Mouse (Mus musculus) urinary bladder, postnatal 4 days (tissue): Measurements from ENCODE around the gene Arfgap1.

Experiments
- DNase-seq, 2 experiments: peaks; one replicate each; pipeline ENCODE4 v3.0.0; 2021 to 2022; ENCODE audit warnings: low spot score in 2 of 2

The Arfgap1 gene

DNA sequence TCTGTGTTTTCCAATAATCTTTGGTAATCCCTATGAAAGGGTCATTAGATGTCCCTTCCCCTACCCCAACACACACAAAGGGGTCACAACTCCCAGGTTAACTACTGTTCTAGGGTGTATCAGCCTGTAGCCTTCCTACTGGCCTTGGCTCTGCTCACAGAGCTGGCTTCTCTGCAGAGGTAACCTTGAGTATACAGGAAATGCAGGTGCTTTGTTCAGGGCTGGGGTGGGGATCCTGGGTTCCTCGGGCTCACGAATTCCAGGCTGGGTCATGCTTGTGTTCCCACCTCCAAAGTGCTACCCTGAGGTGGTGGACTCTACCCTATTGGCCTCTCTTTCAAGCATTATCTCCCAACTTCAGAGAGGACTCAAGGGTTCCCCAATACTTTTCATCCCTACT, 18.6 kb downstream of the Arfgap1 start:
- DNase-seq: no peak

- no peak for DNase-seq
Measured at GRCm38 (mm10) chr2:180986449-180986848, 19.4 kb downstream of the Arfgap1 start, which contains the start of gene Col20a1. TSS of gene Col20a1 (plus strand) at chr2:180986535.

GRCm38 (mm10) chr2:180987001-180987400, 20.0 kb downstream of the Arfgap1 start:
- DNase-seq: no peak

DNA sequence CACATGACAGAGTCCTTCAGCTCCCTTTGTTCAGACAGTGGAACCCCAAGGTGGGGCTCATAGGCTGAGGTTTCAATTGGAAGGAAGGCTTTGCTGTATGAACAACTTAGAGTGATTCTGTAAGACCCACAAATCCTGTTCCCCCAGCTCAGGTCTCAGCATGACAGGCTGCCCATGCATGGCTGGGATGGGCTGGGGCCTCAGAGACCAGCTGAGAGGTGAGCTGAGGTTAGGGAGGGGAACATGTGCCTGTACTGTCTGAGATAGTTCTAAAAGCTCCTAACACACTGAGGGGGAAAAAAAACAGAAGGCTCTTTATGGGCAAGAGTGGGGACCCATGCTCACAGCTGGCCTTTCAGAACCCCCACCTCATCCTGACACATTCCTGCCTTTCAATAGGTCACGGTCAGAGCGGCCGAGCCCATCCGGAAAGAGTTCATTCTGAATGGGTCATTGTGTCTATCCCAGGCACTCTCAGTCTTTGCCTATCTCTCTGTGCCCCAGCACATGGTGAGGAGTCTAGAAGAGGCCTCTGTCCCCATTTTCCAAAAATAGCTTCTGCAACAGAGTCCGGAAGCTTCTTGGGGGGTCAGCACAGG, 20.5 kb downstream of the Arfgap1 start:
- DNase-seq: no peak

DNA sequence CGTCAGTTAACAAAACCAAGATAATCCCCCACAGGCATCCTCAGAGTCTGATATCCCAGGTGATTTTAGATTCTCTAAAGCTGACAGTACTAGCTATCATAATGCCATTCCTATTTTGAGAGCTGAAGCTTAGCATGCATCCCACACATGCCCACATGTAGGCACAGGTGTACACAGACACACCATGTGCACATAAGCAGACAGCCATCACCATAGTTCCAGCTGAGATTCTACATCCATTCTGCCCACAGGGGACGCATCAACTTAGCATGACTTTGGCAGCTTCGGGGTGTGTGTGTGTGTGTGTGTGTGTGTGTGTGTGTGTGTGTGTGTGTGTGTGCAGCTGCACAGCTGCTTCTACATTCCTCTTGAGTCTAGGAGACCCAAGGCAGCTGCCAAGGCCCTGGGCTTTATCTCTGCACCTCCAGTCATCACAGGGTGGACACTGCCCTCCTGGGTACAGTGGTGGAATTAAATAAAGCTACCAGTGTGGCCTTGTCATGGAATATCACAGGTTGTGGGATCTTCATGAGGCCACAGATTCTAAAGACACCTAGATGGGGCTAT, 21.4 kb downstream of the Arfgap1 start:
- DNase-seq: no peak

DNA sequence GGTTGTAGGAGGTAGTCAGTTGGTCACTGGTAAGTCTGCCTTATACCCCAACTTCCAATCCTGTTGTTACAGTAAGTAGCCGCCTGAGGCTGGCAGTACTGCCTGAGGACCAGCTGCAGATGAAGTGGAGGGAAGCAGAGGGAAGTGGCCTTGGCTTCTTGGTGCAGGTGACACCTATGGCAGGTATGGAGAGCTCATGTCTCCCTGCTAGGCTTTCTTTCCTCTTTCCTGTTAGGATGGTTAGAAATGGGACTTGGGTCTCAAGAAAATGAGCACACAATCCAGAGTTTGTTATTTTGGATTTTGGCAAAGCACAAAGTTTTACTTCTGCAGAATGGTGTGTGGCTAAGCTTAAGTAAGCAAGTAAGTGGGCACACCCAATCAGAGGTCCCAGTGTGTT, 21.9 kb downstream of the Arfgap1 start:
- no peak for DNase-seq

DNA sequence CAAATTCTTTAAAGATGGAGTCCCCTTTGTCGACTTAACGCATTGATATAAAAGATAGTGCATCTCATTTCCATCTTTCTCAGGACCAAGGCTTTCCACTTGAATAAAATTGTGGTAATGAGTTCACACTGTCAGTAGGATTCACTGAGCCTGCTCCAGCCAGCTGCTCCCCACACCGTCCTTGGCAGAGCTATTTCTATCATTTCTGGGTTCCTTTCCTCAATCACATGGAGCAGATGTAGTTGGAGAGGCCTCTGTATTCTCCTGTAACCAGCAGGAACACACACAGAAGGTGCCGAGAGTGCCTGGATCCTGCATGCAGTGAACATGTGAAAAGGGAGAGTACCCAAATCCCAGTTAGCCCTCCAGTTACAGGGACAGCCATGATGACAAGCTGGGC, 23.3 kb downstream of the Arfgap1 start:
- DNase-seq: no peak

GRCm38 (mm10) chr2:180994360-180994759, 27.3 kb downstream of the Arfgap1 start:
- DNase-seq: no peak

DNA sequence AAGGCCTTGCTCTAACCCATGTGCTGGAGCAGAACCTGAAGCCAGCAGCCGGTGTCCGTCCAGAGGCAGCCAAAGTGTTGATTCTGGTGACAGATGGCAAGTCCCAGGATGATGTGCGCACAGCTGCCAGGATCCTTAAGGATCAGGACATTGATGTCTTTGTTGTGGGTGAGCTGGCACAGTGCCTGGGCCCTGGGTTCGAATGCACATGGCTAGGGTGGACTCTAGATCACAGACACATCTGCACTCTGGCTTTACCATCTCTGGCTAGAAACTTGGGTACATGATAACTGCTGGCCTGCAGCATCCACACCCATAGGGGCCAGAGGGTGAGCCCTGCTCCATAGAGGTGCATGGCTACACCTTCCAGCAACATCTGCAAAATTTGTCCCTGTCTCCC, 28.4 kb downstream of the Arfgap1 start:
- no peak for DNase-seq

GRCm38 (mm10) chr2:180996436-180996835, 29.4 kb downstream of the Arfgap1 start:
- no peak for DNase-seq

GRCm38 (mm10) chr2:180996905-180997304, 29.9 kb downstream of the Arfgap1 start:
- DNase-seq: no peak

GRCm38 (mm10) chr2:181007054-181007453, 40.0 kb downstream of the Arfgap1 start:
- no peak for DNase-seq

DNA sequence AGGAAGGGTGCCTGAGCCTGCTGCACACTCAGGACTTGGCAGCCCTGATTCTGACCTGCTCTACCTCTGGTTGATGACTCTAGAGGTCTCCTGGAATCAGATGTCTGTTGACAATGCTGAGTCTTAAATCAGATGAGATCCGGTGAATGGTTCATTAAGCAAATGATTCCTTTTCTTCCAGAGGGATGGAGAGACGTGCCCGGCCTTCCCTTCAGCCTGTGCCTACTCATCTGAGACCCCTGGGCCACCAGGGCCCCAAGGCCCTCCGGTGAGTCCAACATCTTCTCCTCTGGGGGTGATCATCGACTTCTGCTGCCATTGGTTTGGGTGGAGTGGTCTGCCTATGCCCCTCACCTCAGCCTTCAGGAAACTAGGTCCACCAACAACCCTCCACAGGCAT, 41.3 kb downstream of the Arfgap1 start:
- no peak for DNase-seq

DNA sequence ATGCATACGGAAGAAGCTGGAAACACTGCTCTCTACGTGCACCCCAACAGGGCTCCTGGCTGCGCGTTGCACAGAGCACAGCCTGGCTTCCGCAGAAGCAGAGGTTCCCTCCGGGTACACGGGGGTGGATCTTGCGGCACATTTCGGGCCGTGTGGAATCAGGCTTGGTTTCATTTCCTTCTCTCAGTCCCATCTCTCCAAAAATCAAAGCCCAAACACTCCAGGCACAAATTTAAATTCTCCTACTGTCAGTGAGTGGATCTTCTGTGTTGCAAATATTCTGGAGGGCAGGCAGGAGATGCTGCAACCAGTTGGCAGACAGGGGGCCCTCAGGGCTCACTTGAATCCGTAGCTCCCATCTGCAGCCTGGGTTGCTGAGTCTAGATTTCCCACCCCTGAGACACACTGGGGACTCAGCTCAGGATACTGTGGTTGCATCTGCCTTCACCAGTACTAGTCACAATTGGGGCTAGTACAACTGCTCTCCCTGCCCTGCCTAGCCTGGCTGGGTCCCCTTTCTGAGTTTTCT, 64.4 kb downstream of the Arfgap1 start:
- no peak for DNase-seq
